Mouse (Mus musculus): Measurements from ENCODE around the gene Mecom. TPM values are rescaled to one million over a fixed set of nuclear protein-coding genes. Genes with fewer than 3 reads are reported as not detected.

The Mecom gene
- total RNA-seq, 2 experiments from 2014 or later = 14.9 to 20.3 TPM

GRCm38 (mm10) chr3:30483006-30483684 lies 64.7 kb downstream of the Mecom start:
- no peak for DNase-seq

- DNase-seq = no peak
These were observed 66.1 kb downstream of the Mecom start for GRCm38 (mm10) chr3:30481682-30482081.

- DNase-seq = no peak
These were observed 67.3 kb downstream of the Mecom start for GRCm38 (mm10) chr3:30480551-30480950.

DNA sequence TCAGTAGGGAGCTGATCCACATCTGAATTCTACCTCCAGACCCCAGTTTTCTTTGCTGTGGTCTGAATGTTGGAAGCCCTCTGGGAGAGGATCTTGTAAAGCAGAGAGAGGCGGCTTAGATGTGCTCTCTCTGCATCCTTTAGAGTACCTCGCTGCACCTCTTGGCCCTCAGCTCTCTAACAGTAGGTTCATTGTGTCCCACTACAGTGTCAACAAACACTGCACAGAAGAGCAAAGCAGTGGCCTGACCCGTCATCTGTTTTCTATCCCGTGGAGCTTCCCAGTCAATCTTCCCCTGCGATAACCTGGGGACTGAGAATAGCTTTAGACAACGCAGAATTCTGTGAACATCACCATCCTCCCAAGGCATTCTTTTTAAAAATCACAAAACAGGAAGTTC lies 69.6 kb downstream of the Mecom start:
- no peak for DNase-seq

DNA sequence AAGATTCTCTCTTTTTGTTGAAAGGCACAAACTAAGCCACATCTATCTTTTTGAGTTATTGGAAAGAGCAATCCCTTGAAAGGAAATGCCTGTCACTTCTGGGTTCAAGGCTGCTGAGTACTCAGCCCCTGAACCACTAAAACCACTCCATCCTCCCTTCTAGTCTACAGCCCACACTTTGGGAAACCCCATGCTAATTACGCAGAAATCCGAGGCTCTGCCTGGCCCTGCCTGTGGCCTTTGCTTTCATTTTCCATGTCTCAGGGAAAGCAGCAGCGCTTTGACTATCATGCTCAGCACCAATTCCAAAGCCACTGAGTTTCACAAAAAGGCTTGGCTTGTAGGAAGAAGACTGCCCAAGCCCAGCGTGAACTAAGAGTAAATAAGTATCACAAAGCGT lies 70.8 kb downstream of the Mecom start:
- DNase-seq = no peak

GRCm38 (mm10) chr3:30475591-30475990 lies 72.2 kb downstream of the Mecom start:
- DNase-seq = no peak

GRCm38 (mm10) chr3:30468068-30468835 lies 79.6 kb downstream of the Mecom start:
- DNase-seq = no peak

DNA sequence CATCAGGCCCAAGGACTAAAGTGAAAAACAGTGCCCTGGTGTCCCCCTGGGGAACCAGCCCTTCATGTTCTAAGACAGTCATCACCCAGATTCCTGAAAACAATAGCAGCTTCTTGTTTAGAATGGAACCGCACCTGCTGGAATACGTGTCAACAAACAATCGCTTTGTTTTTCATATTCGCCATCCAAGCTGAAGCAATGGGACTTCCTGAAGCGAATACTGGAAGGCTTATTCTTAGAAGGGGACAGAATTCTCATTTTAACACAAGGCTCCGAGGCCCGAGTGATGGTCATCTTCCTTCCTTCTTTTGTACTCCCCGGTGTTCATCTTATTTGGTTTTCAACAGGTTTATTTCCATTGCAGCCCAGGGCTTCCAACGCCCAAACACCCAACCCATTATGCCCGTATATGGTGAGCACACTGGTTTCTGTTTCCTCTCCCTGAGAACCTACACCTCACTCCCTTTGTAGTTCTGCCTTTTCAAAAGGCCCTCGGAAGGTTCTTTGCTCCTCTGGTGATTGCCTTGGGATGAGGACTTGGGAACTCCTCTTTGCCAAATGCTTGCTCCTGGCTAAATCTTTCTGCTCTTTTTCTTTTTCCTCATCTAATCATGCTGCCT lies 81.7 kb downstream of the Mecom start:
- DNase-seq = no peak

DNA sequence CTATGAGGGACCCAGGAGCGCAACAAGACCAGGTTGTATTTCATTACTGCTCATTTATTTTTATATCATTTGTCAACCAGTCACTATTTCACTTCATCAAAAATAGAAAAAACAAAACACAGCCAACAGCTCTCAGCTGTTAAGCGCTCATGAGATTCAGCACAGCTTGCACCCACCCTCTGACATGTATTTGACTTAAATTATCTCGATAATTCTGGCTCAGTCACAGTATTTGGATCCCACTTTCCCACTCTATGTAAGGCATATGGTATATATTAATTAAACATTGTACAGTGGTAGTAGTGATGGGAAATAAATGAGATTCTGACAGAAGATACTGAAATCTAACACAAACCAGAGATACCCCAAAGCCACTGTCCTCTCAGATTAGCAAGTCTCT lies 83.3 kb downstream of the Mecom start:
- DNase-seq = no peak

DNA sequence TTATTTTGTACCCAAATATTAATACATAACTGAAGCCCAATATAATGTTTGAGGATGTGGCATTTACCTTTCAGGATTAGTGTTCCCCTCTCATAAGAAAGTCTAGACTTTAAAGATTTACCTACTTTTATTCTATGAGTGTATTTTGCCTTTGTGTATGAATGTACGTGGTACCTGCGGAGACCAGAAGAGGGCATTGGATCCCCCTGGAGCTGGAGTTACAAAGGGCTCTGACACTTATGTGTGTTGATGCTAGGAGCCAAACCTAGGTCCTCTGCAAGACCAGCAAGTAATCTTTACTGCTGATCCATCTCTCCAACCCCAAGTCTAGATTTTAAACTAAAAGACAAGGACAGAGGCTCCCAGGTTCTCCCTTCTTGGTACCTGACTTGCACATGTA lies 86.0 kb downstream of the Mecom start:
- no peak for DNase-seq

- DNase-seq = peak; percentile 15
These were observed 86.8 kb downstream of the Mecom start for GRCm38 (mm10) chr3:30460890-30461578.

DNA sequence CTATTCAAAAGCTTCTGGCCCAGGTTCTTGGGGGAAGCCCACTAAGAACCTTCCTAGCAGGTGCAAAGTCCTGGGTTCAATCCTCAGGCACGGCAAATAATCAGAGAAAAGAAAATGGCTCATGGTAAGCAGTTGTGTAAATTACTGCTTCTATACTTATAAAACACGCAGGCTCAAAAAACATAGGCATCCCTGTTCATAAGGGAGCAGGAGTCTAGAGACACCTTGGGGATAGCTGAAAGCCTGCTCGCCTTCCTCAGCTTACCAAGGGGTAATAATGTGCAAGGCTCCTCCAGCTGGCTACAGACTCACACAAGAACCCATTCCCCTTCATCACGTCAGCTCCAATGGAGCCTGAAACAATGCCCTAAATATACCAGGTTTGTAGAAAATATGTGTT lies 88.2 kb downstream of the Mecom start:
- DNase-seq = no peak

GRCm38 (mm10) chr3:30457975-30458678 lies 89.7 kb downstream of the Mecom start:
- peak; percentile 45 for DNase-seq

DNA sequence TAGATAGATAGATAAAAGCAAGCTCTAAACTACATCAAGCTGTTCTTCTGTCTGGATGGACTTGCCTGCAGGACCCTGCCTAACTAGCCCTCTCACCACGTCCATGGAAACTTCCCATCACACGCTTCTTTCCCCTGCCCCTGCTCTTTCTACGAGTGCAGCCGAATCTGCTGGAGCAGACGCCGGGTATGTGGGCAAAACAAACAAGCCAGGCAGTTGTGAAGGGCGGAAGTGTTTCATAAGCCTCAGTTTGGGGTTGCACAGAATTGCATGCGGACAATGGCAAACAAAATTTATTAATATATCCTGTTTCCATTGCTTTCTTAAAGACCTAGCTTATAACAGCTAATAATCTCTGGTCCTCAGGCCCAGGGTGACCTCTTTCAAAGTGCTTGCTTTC lies 91.9 kb downstream of the Mecom start:
- DNase-seq = no peak

DNA sequence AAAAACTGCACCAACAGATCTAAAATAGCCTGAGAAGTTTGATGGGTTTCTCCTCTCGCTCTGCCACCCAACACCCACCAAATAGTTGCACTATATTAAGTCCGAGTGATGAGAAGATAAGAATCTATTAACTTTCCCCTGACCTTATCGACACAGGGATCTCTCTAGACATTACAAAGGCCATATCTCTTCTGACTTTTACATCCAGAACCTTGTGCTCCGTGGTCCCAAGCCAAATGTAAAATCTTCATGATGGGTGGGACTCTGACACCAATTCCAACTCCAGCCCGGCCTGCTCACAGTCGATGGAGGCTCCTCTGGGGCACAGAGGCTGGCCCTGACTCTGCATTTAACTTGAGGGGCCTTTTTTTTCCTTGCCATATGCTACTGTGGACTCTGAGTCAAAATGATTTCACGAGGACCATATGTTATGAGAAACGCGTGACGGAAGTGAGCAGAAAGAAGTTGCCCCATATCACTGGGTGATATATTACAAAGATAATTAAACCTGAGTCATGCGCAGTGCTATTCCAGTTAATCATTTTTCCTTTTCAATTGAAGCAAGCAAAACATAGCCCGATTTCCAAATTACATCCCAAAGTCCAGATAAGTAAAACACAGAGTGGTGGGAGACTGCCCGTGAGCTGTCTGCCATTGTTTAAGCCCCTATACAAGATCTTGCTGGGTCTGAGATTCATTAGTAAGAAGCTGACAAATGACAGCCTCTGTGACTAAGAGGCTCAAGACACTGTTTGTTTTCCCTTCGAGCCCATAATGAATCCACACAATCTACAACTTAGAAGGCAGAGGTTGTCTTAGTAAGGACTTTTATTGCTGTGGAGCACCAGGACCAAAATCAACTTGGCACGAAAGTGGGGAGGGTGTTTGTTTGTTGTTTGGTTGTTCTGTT lies 94.0 kb downstream of the Mecom start:
- DNase-seq = no peak

- no peak for DNase-seq
These were observed 94.8 kb downstream of the Mecom start for GRCm38 (mm10) chr3:30453046-30453445.

- no peak for DNase-seq
These were observed 95.3 kb downstream of the Mecom start for GRCm38 (mm10) chr3:30452511-30452910.

- DNase-seq = no peak
These were observed 97.4 kb downstream of the Mecom start for GRCm38 (mm10) chr3:30450206-30450965.

GRCm38 (mm10) chr3:30448624-30449023 lies 99.2 kb downstream of the Mecom start:
- DNase-seq = peak; percentile 7

GRCm38 (mm10) chr3:30445970-30446442 lies 101.8 kb downstream of the Mecom start:
- no peak for DNase-seq

All from adrenal gland, postnatal 10 days (tissue).